10 mouse cellular contexts compared by ENCODE assay signal in genomic region chr11:31843834-31844188, GRCm38 (mm10). TPM values are rescaled to one million over a fixed set of nuclear protein-coding genes. Genes with fewer than 3 reads are reported as not detected.
DNase-seq lines count a peak whose midpoint lies in the region; ATAC-seq and TF ChIP-seq lines count a peak whose summit lies in the region.
"Had no signal": no experiment of that assay in that cellular context is flagged by ENCODE, and none has a peak within 500 bp of the region (broad histone marks: within the 10 kb centered on the region; RNA-seq: fewer than 3 reads in every experiment).

No protein-coding gene starts in this region.

- no peaks in the 10 kb centered on the region for H3K9me3 ChIP-seq in forebrain, embryonic 10.5 days
- no peaks in the 10 kb centered on the region for H3K9me3 ChIP-seq in forebrain, embryonic 14.5 days (replicated peaks; ENCODE audit: control insufficient read depth, low read length)
- H3K9me3 ChIP-seq in midbrain, embryonic 10.5 days (replicated peaks), result no peaks in the 10 kb centered on the region
- H3K9me3 ChIP-seq in midbrain, postnatal 0 days (ENCODE audit: low read length), result no peaks in the 10 kb centered on the region
- no peaks in the 10 kb centered on the region for H3K9me3 ChIP-seq in liver, embryonic 11.5 days (ENCODE audit: control insufficient read depth, low read length)
- H3K9me3 ChIP-seq in stomach, embryonic 14.5 days (ENCODE audit: control insufficient read depth, low read depth, low read length), result no peaks in the 10 kb centered on the region
- H3K9me3 ChIP-seq: embryonic facial prominence, embryonic 13.5 days had no signal

- H3K4me1 ChIP-seq in forebrain, embryonic 10.5 days, result peaks cover 28% of the 10 kb centered on the region
- peaks cover 23% of the 10 kb centered on the region for H3K4me1 ChIP-seq in forebrain, embryonic 14.5 days (ENCODE audit: control insufficient read depth, insufficient read depth, low read length)
- peaks cover 26% of the 10 kb centered on the region for H3K4me1 ChIP-seq in midbrain, embryonic 10.5 days
- peaks cover 21% of the 10 kb centered on the region for H3K4me1 ChIP-seq in midbrain, postnatal 0 days (ENCODE audit: insufficient read depth, low read length)
- H3K4me1 ChIP-seq in liver, embryonic 11.5 days (replicated peaks; ENCODE audit: control insufficient read depth, insufficient read depth, low read length), result peaks cover 31% of the 10 kb centered on the region
- H3K4me1 ChIP-seq in stomach, embryonic 14.5 days (ENCODE audit: control insufficient read depth, insufficient read depth, low read length), result no peaks in the 10 kb centered on the region
- H3K4me1 ChIP-seq: embryonic facial prominence, embryonic 13.5 days had no signal

- TF ChIP-seq CTCF in midbrain, postnatal 0 days (IDR thresholded peaks at IDR 0.05), result no peak

- no peak overlapping the region for H3K4me3 ChIP-seq in forebrain, embryonic 10.5 days
- no peak overlapping the region for H3K4me3 ChIP-seq in forebrain, embryonic 14.5 days (ENCODE audit: low read depth, low read length)
- H3K4me3 ChIP-seq in midbrain, embryonic 10.5 days, result no peak overlapping the region
- no peak overlapping the region for H3K4me3 ChIP-seq in midbrain, postnatal 0 days (ENCODE audit: low read depth, low read length)
- H3K4me3 ChIP-seq in liver, embryonic 11.5 days (ENCODE audit: low read depth, low read length), result no peak overlapping the region
- no peak overlapping the region for H3K4me3 ChIP-seq in stomach, embryonic 14.5 days (ENCODE audit: low read depth, low read length)
- H3K4me3 ChIP-seq: embryonic facial prominence, embryonic 13.5 days had no signal

- no peak for ATAC-seq in forebrain, embryonic 14.5 days
- ATAC-seq in midbrain, postnatal 0 days (ENCODE audit: low FRiP score), result no peak
- peak; percentile 100 for ATAC-seq in liver, embryonic 11.5 days (replicated peaks; ENCODE audit: low FRiP score)
- ATAC-seq in stomach, embryonic 14.5 days (ENCODE audit: insufficient number of reproducible peaks, insufficient read depth, low FRiP score, low read depth), result peak; percentile 89; the same call in 1 of the 2 replicates

- no peak overlapping the region for H3K9ac ChIP-seq in forebrain, embryonic 14.5 days (ENCODE audit: low read length)
- H3K9ac ChIP-seq in midbrain, postnatal 0 days (replicated peaks; ENCODE audit: low read length, poor library complexity, severe bottlenecking), result no peak overlapping the region
- H3K9ac ChIP-seq in liver, embryonic 11.5 days (ENCODE audit: low read depth, low read length), result peak overlapping the region; percentile 64
- H3K9ac ChIP-seq in stomach, embryonic 14.5 days (replicated peaks; ENCODE audit: low read depth, low read length), result no peak overlapping the region
- H3K9ac ChIP-seq: embryonic facial prominence, embryonic 13.5 days had no signal

- H3K36me3 ChIP-seq in forebrain, embryonic 10.5 days (replicated peaks), result no peaks in the 10 kb centered on the region
- no peaks in the 10 kb centered on the region for H3K36me3 ChIP-seq in forebrain, embryonic 14.5 days (ENCODE audit: control insufficient read depth, insufficient read depth, low read length)
- no peaks in the 10 kb centered on the region for H3K36me3 ChIP-seq in midbrain, embryonic 10.5 days
- H3K36me3 ChIP-seq in midbrain, postnatal 0 days (ENCODE audit: insufficient read depth, low read length), result no peaks in the 10 kb centered on the region
- no peaks in the 10 kb centered on the region for H3K36me3 ChIP-seq in liver, embryonic 11.5 days (ENCODE audit: control insufficient read depth, insufficient read depth, low read length)
- no peaks in the 10 kb centered on the region for H3K36me3 ChIP-seq in stomach, embryonic 14.5 days (ENCODE audit: control insufficient read depth, insufficient read depth, low read length)
- H3K36me3 ChIP-seq: embryonic facial prominence, embryonic 13.5 days had no signal

- no peak for DNase-seq in forebrain, embryonic 10.5 days (ENCODE audit: extremely low spot score, low spot score)
- DNase-seq in forebrain, embryonic 14.5 days (ENCODE audit: low spot score), result no peak
- DNase-seq in midbrain, embryonic 10.5 days (ENCODE audit: low spot score), result no peak
- no peak for DNase-seq in midbrain, postnatal 0 days (ENCODE audit: low spot score)
- DNase-seq in liver, embryonic 11.5 days (ENCODE audit: low spot score), result peak; percentile 67
- DNase-seq in right cerebral cortex, postnatal 36 days (ENCODE audit: low spot score in 2 of 2), result no peak
- no peak for DNase-seq in layer of hippocampus, adult 11-12 months (ENCODE audit: low spot score)
- DNase-seq: layer of hippocampus, adult 9-11 months had no signal

- 85% methylated on average over 5 of the region's 5 CpGs for WGBS in forebrain, embryonic 10.5 days
- 92% methylated on average over 5 of the region's 5 CpGs for WGBS in forebrain, embryonic 14.5 days
- 87% methylated on average over 5 of the region's 5 CpGs for WGBS in midbrain, embryonic 10.5 days
- WGBS in midbrain, postnatal 0 days, result 61% methylated on average over 5 of the region's 5 CpGs
- WGBS in liver, embryonic 11.5 days, result 27% methylated on average over 5 of the region's 5 CpGs
- 71% methylated on average over 5 of the region's 5 CpGs for WGBS in stomach, embryonic 14.5 days

- no peak overlapping the region for H3K4me2 ChIP-seq in forebrain, embryonic 14.5 days (ENCODE audit: low read length)
- no peak overlapping the region for H3K4me2 ChIP-seq in midbrain, postnatal 0 days (ENCODE audit: low read depth, low read length, poor library complexity, severe bottlenecking)
- peak overlapping the region; percentile 40 for H3K4me2 ChIP-seq in liver, embryonic 11.5 days
- no peak overlapping the region for H3K4me2 ChIP-seq in stomach, embryonic 14.5 days (replicated peaks; ENCODE audit: low read depth, low read length)
- H3K4me2 ChIP-seq: embryonic facial prominence, embryonic 13.5 days had no signal

- no peaks in the 10 kb centered on the region for H3K27me3 ChIP-seq in forebrain, embryonic 10.5 days (ENCODE audit: poor library complexity, severe bottlenecking)
- no peaks in the 10 kb centered on the region for H3K27me3 ChIP-seq in forebrain, embryonic 14.5 days (replicated peaks; ENCODE audit: control insufficient read depth, insufficient read depth, low read length)
- no peaks in the 10 kb centered on the region for H3K27me3 ChIP-seq in midbrain, embryonic 10.5 days (ENCODE audit: low read depth, poor library complexity, severe bottlenecking)
- H3K27me3 ChIP-seq in midbrain, postnatal 0 days (ENCODE audit: insufficient read depth, low read length), result no peaks in the 10 kb centered on the region
- no peaks in the 10 kb centered on the region for H3K27me3 ChIP-seq in liver, embryonic 11.5 days (replicated peaks; ENCODE audit: control insufficient read depth, insufficient read depth, low read length)
- no peaks in the 10 kb centered on the region for H3K27me3 ChIP-seq in stomach, embryonic 14.5 days (ENCODE audit: control insufficient read depth, insufficient read depth, low read length)
- H3K27me3 ChIP-seq: embryonic facial prominence, embryonic 13.5 days had no signal

- peak overlapping the region; percentile 32 for H3K27ac ChIP-seq in forebrain, embryonic 10.5 days
- H3K27ac ChIP-seq in forebrain, embryonic 14.5 days (ENCODE audit: low read depth, low read length), result no peak overlapping the region
- H3K27ac ChIP-seq in midbrain, embryonic 10.5 days (replicated peaks), result peak overlapping the region; percentile 29; the same call in 1 of the 2 replicates
- H3K27ac ChIP-seq in midbrain, postnatal 0 days (ENCODE audit: low read depth, low read length), result no peak overlapping the region
- peak overlapping the region; percentile 97 for H3K27ac ChIP-seq in liver, embryonic 11.5 days (ENCODE audit: low read depth, low read length)
- H3K27ac ChIP-seq in stomach, embryonic 14.5 days (ENCODE audit: low read length), result no peak overlapping the region
- H3K27ac ChIP-seq: embryonic facial prominence, embryonic 13.5 days had no signal

RNA-seq across cellular contexts. Expression of gene Cpeb4, which starts 28.2 kb away (rescaled TPM):
- 2.4 and 2.5 TPM in 2 replicates for polyA plus RNA-seq in forebrain, embryonic 10.5 days (2016; fragmentation: Nextera tagmentation; extraction: Ambion mirVana)
- 18.5 and 23.9 TPM in 2 replicates for polyA plus RNA-seq in forebrain, embryonic 14.5 days (2014; fragmentation: Nextera tagmentation; extraction: Ambion mirVana)
- polyA plus RNA-seq in midbrain, embryonic 10.5 days (2016; fragmentation: Nextera tagmentation; extraction: Ambion mirVana), result 3.5 and 5.6 TPM in 2 replicates
- 103 and 124 TPM in 2 replicates for total RNA-seq in midbrain, postnatal 0 days (2014; rRNA removed)
- polyA plus RNA-seq in midbrain, postnatal 0 days (2015; fragmentation: Nextera tagmentation; extraction: Ambion mirVana), result 16.9 and 19.1 TPM in 2 replicates
- polyA plus RNA-seq in liver, embryonic 11.5 days (2014; fragmentation: Nextera tagmentation; extraction: Ambion mirVana), result 14.4 and 15.8 TPM in 2 replicates
- 4.9 and 6.5 TPM in 2 replicates for polyA plus RNA-seq in stomach, embryonic 14.5 days (2014; fragmentation: Nextera tagmentation; extraction: Ambion mirVana)

Comparison
In these comparisons a context has a peak if more than half of its experiments do, and no peak if none do; other contexts are left out.
1. H3K27ac ChIP-seq: peak in forebrain, embryonic 10.5 days (single experiment), midbrain, embryonic 10.5 days (single experiment) and liver, embryonic 11.5 days (single experiment); none in forebrain, embryonic 14.5 days (single experiment), midbrain, postnatal 0 days (single experiment) and stomach, embryonic 14.5 days (single experiment).
2. ATAC-seq: peak in liver, embryonic 11.5 days (single experiment) and stomach, embryonic 14.5 days (single experiment); none in forebrain, embryonic 14.5 days (single experiment) and midbrain, postnatal 0 days (single experiment).